Mouse (Mus musculus) neural tube, embryonic 15.5 days (tissue): ENCODE measurements around the gene Mtmr3. TPM values are rescaled to one million over a fixed set of nuclear protein-coding genes. Genes with fewer than 3 reads are reported as not detected.

Source experiments
- ATAC-seq: fragments of 200-750 bp; cut with Nextera tagmentation; 2 replicates; pipeline ENCODE4 v1.8.0; 2017; ENCODE audit warnings: mild to moderate bottlenecking, moderate TSS enrichment, moderate library complexity; ENCODE audit not compliant: low FRiP score
- H3K27ac ChIP-seq: fragments of 300-500 bp; sonication (generic); replicated peaks from 2 replicates; pipeline ENCODE4 v1.5.1; 2015; ENCODE audit warnings: mild to moderate bottlenecking, inconsistent platforms
- H3K27me3 ChIP-seq: fragments of 300-500 bp; sonication (generic); replicated peaks from 2 replicates; pipeline ENCODE4 v1.6.1; 2015; ENCODE audit warnings: inconsistent platforms
- H3K36me3 ChIP-seq: fragments of 300-500 bp; sonication (generic); 2 replicates; pipeline ENCODE4 v1.6.1; 2015; ENCODE audit warnings: inconsistent platforms
- H3K4me1 ChIP-seq: fragments of 300-500 bp; sonication (generic); 2 replicates; pipeline ENCODE4 v1.6.1; 2015; ENCODE audit warnings: inconsistent platforms
- H3K4me2 ChIP-seq: fragments of 300-500 bp; sonication (generic); 2 replicates; pipeline ENCODE4 v1.6.1; 2015; ENCODE audit warnings: inconsistent platforms, mild to moderate bottlenecking, moderate library complexity
- H3K4me3 ChIP-seq: fragments of 300-500 bp; sonication (generic); replicated peaks from 2 replicates; pipeline ENCODE4 v1.5.1; 2015; ENCODE audit warnings: mild to moderate bottlenecking, inconsistent platforms
- H3K9ac ChIP-seq: fragments of 300-500 bp; sonication (generic); replicated peaks from 2 replicates; pipeline ENCODE4 v1.6.1; 2015; ENCODE audit warnings: mild to moderate bottlenecking, inconsistent platforms
- H3K9me3 ChIP-seq: fragments of 300-500 bp; sonication (generic); replicated peaks from 2 replicates; pipeline ENCODE4 v1.6.1; 2016; ENCODE audit warnings: inconsistent platforms
- WGBS: fragments of 180-500 bp; shearing (Covaris S2); methylation state at CpG from one replicate; pipeline ENCODE4 v1.1.7; 2015; ENCODE audit warnings: mixed read lengths; 5-methylcytosine and 5-hydroxymethylcytosine counted together
- polyA plus RNA-seq: library from polyadenylated mRNA; unstranded; fragments of >200 nt; fragmentation: Nextera tagmentation; extraction: Ambion mirVana; gene quantifications from 2 replicates; pipeline ENCODE4 v1.2.1, GENCODE M21; 2015

The Mtmr3 gene
- polyA plus RNA-seq, 1 experiment from 2014 or later = 27.3 TPM

GRCm38 (mm10) chr11:4482641-4483040, 112.0 kb downstream of the Mtmr3 start:
- ATAC-seq = no peak
- Histone ChIP-seq H3K4me2 (no peak overlapping the region), H3K9ac (no peak overlapping the region), H3K4me1 (no peaks in the 10 kb centered on the region), H3K4me3 (no peak overlapping the region), H3K27me3 (no peaks in the 10 kb centered on the region), H3K9me3 (no peaks in the 10 kb centered on the region), H3K27ac (no peak overlapping the region), H3K36me3 (peaks cover 84% of the 10 kb centered on the region)
- WGBS = 91% methylated on average over 5 of the region's 5 CpGs

- Histone ChIP-seq H3K36me3 (peaks cover 21% of the 10 kb centered on the region), H3K4me1 (peaks cover 21% of the 10 kb centered on the region), H3K27me3 (no peaks in the 10 kb centered on the region), H3K9ac (no peak overlapping the region), H3K9me3 (no peaks in the 10 kb centered on the region), H3K27ac (no peak overlapping the region), H3K4me3 (no peak overlapping the region), H3K4me2 (no peak overlapping the region)
- ATAC-seq = no peak
- WGBS = 90% methylated on average over 4 of the region's 4 CpGs
Measured at GRCm38 (mm10) chr11:4476184-4476697, 118.4 kb downstream of the Mtmr3 start.

- no peak overlapping the region for H3K4me2 ChIP-seq
- 19% methylated on average over 7 of the region's 7 CpGs for WGBS
- H3K4me1 ChIP-seq = peaks cover 21% of the 10 kb centered on the region
- ATAC-seq = peak; percentile 78
- H3K4me3 ChIP-seq = no peak overlapping the region
- no peaks in the 10 kb centered on the region for H3K36me3 ChIP-seq
- H3K9ac ChIP-seq = no peak overlapping the region
- H3K27me3 ChIP-seq = no peaks in the 10 kb centered on the region
- no peaks in the 10 kb centered on the region for H3K9me3 ChIP-seq
- peak overlapping the region; percentile 71 for H3K27ac ChIP-seq
Measured at GRCm38 (mm10) chr11:4472464-4473179, 122.0 kb downstream of the Mtmr3 start.

- H3K9me3 ChIP-seq = no peaks in the 10 kb centered on the region
- no peaks in the 10 kb centered on the region for H3K27me3 ChIP-seq
- no peak overlapping the region for H3K4me2 ChIP-seq
- H3K4me1 ChIP-seq = peaks cover 21% of the 10 kb centered on the region
- ATAC-seq = no peak
- 63% methylated on average over 5 of the region's 5 CpGs for WGBS
- no peaks in the 10 kb centered on the region for H3K36me3 ChIP-seq
- peak overlapping the region; percentile 13; the same call in 1 of the 2 replicates for H3K27ac ChIP-seq
- no peak overlapping the region for H3K9ac ChIP-seq
- no peak overlapping the region for H3K4me3 ChIP-seq
Measured at GRCm38 (mm10) chr11:4471734-4472133, 122.9 kb downstream of the Mtmr3 start.

GRCm38 (mm10) chr11:4471251-4471650, 123.4 kb downstream of the Mtmr3 start:
- ATAC-seq = no peak
- Histone ChIP-seq H3K27ac (peak overlapping the region; percentile 13; the same call in 1 of the 2 replicates), H3K9ac (no peak overlapping the region), H3K4me2 (no peak overlapping the region), H3K9me3 (no peaks in the 10 kb centered on the region), H3K4me1 (peaks cover 21% of the 10 kb centered on the region), H3K27me3 (no peaks in the 10 kb centered on the region), H3K36me3 (no peaks in the 10 kb centered on the region), H3K4me3 (no peak overlapping the region)

- H3K27me3 ChIP-seq = no peaks in the 10 kb centered on the region
- WGBS = 56% methylated on average over 5 of the region's 5 CpGs
- no peak overlapping the region for H3K4me3 ChIP-seq
- H3K27ac ChIP-seq = no peak overlapping the region
- peaks cover 21% of the 10 kb centered on the region for H3K4me1 ChIP-seq
- no peak overlapping the region for H3K4me2 ChIP-seq
- ATAC-seq = no peak
- H3K9me3 ChIP-seq = no peaks in the 10 kb centered on the region
- H3K36me3 ChIP-seq = no peaks in the 10 kb centered on the region
- no peak overlapping the region for H3K9ac ChIP-seq
Measured at GRCm38 (mm10) chr11:4469091-4469490, 125.6 kb downstream of the Mtmr3 start.

GRCm38 (mm10) chr11:4467436-4467835, 127.2 kb downstream of the Mtmr3 start:
- no peak for ATAC-seq
- H3K36me3 ChIP-seq = no peaks in the 10 kb centered on the region
- no peaks in the 10 kb centered on the region for H3K27me3 ChIP-seq
- 95% methylated on average over 1 of the region's 1 CpGs for WGBS
- H3K27ac ChIP-seq = no peak overlapping the region
- H3K4me2 ChIP-seq = no peak overlapping the region
- no peak overlapping the region for H3K9ac ChIP-seq
- H3K4me3 ChIP-seq = no peak overlapping the region
- H3K9me3 ChIP-seq = no peaks in the 10 kb centered on the region
- peaks cover 11% of the 10 kb centered on the region for H3K4me1 ChIP-seq

- Histone ChIP-seq H3K27me3 (no peaks in the 10 kb centered on the region), H3K4me1 (no peaks in the 10 kb centered on the region), H3K27ac (no peak overlapping the region), H3K9me3 (no peaks in the 10 kb centered on the region), H3K36me3 (no peaks in the 10 kb centered on the region), H3K4me3 (no peak overlapping the region), H3K4me2 (no peak overlapping the region), H3K9ac (no peak overlapping the region)
- WGBS = 76% methylated on average over 4 of the region's 4 CpGs
- ATAC-seq = no peak
Measured at GRCm38 (mm10) chr11:4466191-4466590, 128.5 kb downstream of the Mtmr3 start.

- Histone ChIP-seq H3K36me3 (no peaks in the 10 kb centered on the region), H3K27me3 (0 out of 2 replicates have a peak, but pooled peaks cover 4% of the 10 kb centered on the region), H3K9me3 (no peaks in the 10 kb centered on the region), H3K4me1 (no peaks in the 10 kb centered on the region), H3K4me3 (no peak overlapping the region), H3K4me2 (no peak overlapping the region), H3K27ac (no peak overlapping the region), H3K9ac (no peak overlapping the region)
- 92% methylated on average over 4 of the region's 4 CpGs for WGBS
- ATAC-seq = no peak
Measured at GRCm38 (mm10) chr11:4464616-4465015, 130.0 kb downstream of the Mtmr3 start.

- ATAC-seq = no peak
- H3K4me2 ChIP-seq = no peak overlapping the region
- H3K27ac ChIP-seq = no peak overlapping the region
- H3K4me3 ChIP-seq = no peak overlapping the region
- H3K4me1 ChIP-seq = no peaks in the 10 kb centered on the region
- H3K9me3 ChIP-seq = no peaks in the 10 kb centered on the region
- H3K36me3 ChIP-seq = no peaks in the 10 kb centered on the region
- 95% methylated on average over 1 of the region's 1 CpGs for WGBS
- 0 out of 2 replicates have a peak, but pooled peaks cover 4% of the 10 kb centered on the region for H3K27me3 ChIP-seq
- H3K9ac ChIP-seq = no peak overlapping the region
Measured at GRCm38 (mm10) chr11:4464186-4464585, 130.5 kb downstream of the Mtmr3 start.

- Histone ChIP-seq H3K4me2 (no peak overlapping the region), H3K27me3 (0 out of 2 replicates have a peak, but pooled peaks cover 4% of the 10 kb centered on the region), H3K4me3 (no peak overlapping the region), H3K9me3 (no peaks in the 10 kb centered on the region), H3K36me3 (no peaks in the 10 kb centered on the region), H3K9ac (no peak overlapping the region), H3K27ac (no peak overlapping the region), H3K4me1 (no peaks in the 10 kb centered on the region)
- WGBS = 39% methylated on average over 2 of the region's 2 CpGs
- ATAC-seq = no peak
Measured at GRCm38 (mm10) chr11:4462868-4463267, 131.8 kb downstream of the Mtmr3 start.

- no peaks in the 10 kb centered on the region for H3K9me3 ChIP-seq
- H3K27me3 ChIP-seq = 0 out of 2 replicates have a peak, but pooled peaks cover 4% of the 10 kb centered on the region
- H3K4me2 ChIP-seq = no peak overlapping the region
- H3K4me3 ChIP-seq = no peak overlapping the region
- WGBS = 43% methylated on average over 12 of the region's 12 CpGs
- no peak overlapping the region for H3K27ac ChIP-seq
- ATAC-seq = no peak
- H3K4me1 ChIP-seq = no peaks in the 10 kb centered on the region
- H3K9ac ChIP-seq = no peak overlapping the region
- H3K36me3 ChIP-seq = no peaks in the 10 kb centered on the region
Measured at GRCm38 (mm10) chr11:4461154-4461553, 133.5 kb downstream of the Mtmr3 start.
